Mouse (Mus musculus) MEL (cell line): ENCODE data around the gene Pkhd1.

ENCODE experiments used
- CTCF ChIP-seq, 3 experiments: IDR thresholded peaks in 2 of 3; conservative IDR thresholded peaks in 1 of 3; 2 replicates each; pipeline ENCODE4 v1.5.1; 2011 to 2012; ENCODE audit warnings: low read length in 3 of 3, low read depth in 2 of 3, mild to moderate bottlenecking in 2 of 3, improper control_type of control experiment in 1 of 3, inconsistent platforms in 1 of 3, mixed read lengths in 1 of 3, moderate library complexity in 1 of 3; ENCODE audit not compliant: control insufficient read depth in 1 of 3, insufficient read depth in 1 of 3, poor library complexity in 1 of 3, severe bottlenecking in 1 of 3
- KAT2A ChIP-seq: conservative IDR thresholded peaks from 2 replicates; pipeline ENCODE4 v1.6.1; 2012; ENCODE audit warnings: low read depth, low read length, improper control_type of control experiment, inconsistent platforms
- POLR2A ChIP-seq, 2 experiments: IDR thresholded peaks; 2 replicates each; pipeline ENCODE4 v1.6.1; 2011 to 2012; ENCODE audit warnings: low read length in 2 of 2, mild to moderate bottlenecking in 2 of 2, control low read depth in 1 of 2, improper control_type of control experiment in 1 of 2, low read depth in 1 of 2, moderate library complexity in 1 of 2; ENCODE audit not compliant: control insufficient read depth in 1 of 2, insufficient read depth in 1 of 2, poor library complexity in 1 of 2
- POLR2AphosphoS2 ChIP-seq: IDR thresholded peaks from 2 replicates; pipeline ENCODE4 v1.6.1; 2011; ENCODE audit warnings: low read length, improper control_type of control experiment
- USF1 ChIP-seq: IDR thresholded peaks from 2 replicates; pipeline ENCODE4 v1.6.1; 2014; ENCODE audit warnings: low read depth, mild to moderate bottlenecking, inconsistent platforms, low read length, improper control_type of control experiment, moderate library complexity
- ZNF384 ChIP-seq: IDR thresholded peaks from 2 replicates; pipeline ENCODE4 v1.6.1; 2012; ENCODE audit warnings: low read depth, mild to moderate bottlenecking, inconsistent platforms, low read length, improper control_type of control experiment

DNA sequence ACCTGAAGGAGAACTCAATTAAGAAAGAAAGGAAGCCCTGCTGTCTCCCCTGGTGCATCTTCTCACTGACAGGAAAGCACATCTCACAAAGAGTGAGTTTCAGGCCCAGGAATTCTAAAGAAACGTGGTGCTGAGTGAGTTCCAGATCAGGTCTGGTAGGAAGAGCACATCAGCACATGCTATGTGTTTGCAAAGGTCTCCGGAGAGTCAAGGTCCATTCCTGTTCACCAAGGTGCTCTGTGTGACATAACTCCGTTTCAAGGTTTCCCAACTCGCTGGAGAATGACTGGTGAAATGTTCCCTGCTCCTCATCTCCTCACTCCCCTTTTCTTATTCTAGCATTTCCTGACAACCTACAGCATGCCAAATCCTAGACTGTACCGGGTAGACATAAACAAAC lies 357.5 kb downstream of the Pkhd1 start:
- TF ChIP-seq CTCF (IDR thresholded peaks at IDR 0.05 in 2 of 3, conservative IDR thresholded peaks at IDR 0.05 in 1 of 3; ENCODE audit: control insufficient read depth in 1 of 3, insufficient read depth in 1 of 3, low read depth in 2 of 3, low read length in 3 of 3, poor library complexity in 1 of 3, severe bottlenecking in 1 of 3) (no peak), POLR2A (IDR thresholded peaks at IDR 0.05; ENCODE audit: control insufficient read depth in 1 of 2, insufficient read depth in 1 of 2, low read depth in 1 of 2, low read length in 2 of 2, poor library complexity in 1 of 2) (no peak), KAT2A (no peak), ZNF384 (no peak), USF1 (no peak), POLR2AphosphoS2 (no peak)
